Mouse (Mus musculus) bone marrow, adult 2 months (tissue): ENCODE results near the gene Heatr5b.

ENCODE experiments used
- CTCF ChIP-seq: fragments of 200-500 bp; IDR thresholded peaks from 2 replicates; pipeline ENCODE4 v1.5.1; 2011; ENCODE audit warnings: low read length, control low read depth; ENCODE audit not compliant: control insufficient read depth, insufficient read depth
- POLR2A ChIP-seq: fragments of 200-500 bp; IDR thresholded peaks from 2 replicates; pipeline ENCODE4 v1.6.1; 2011; ENCODE audit warnings: low read depth, mild to moderate bottlenecking, control low read depth, low read length, borderline replicate concordance; ENCODE audit not compliant: control insufficient read depth

DNA sequence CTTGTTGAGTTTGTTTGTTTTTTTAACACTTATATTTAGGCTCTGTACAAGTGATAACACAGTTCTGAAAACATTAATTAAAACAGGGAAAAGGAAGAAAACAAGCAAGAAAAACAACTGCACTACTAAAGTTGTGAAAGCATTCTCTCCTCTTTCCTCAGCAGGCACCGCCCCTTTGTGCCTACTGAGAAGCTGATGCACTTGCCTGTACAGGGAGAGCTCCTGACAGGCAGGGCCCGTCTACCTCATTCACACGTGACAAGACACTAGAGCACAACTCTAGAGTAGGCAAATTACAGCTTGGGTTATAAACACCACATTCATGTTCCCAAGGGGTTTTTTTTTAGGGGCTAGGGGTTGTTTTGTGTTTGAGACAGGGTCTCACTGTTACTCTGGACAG lies 65.8 kb downstream of the Heatr5b start:
- no peak for TF ChIP-seq CTCF
- no peak for TF ChIP-seq POLR2A
